Mouse (Mus musculus) fibroblast of lung, adult 2 months (primary cell): Measurements from ENCODE around the gene Adcy9.

Experiments
- DNase-seq: peaks from one replicate; pipeline ENCODE4 v3.0.0-alpha.2; 2011; ENCODE audit warnings: low read depth

Adcy9 gene

GRCm38 (mm10) chr16:4318001-4318526, 102.2 kb downstream of the Adcy9 start:
- no peak for DNase-seq

- peak; percentile 74 for DNase-seq
These were observed 104.2 kb downstream of the Adcy9 start for GRCm38 (mm10) chr16:4316094-4316474.

GRCm38 (mm10) chr16:4315352-4316093, 104.8 kb downstream of the Adcy9 start:
- DNase-seq = no peak

GRCm38 (mm10) chr16:4314891-4315290, 105.4 kb downstream of the Adcy9 start:
- DNase-seq = no peak

GRCm38 (mm10) chr16:4312018-4312417, 108.3 kb downstream of the Adcy9 start:
- DNase-seq = no peak

GRCm38 (mm10) chr16:4311608-4312007, 108.7 kb downstream of the Adcy9 start:
- no peak for DNase-seq

GRCm38 (mm10) chr16:4307795-4308194, 112.5 kb downstream of the Adcy9 start:
- no peak for DNase-seq

- no peak for DNase-seq
These were observed 115.9 kb downstream of the Adcy9 start for GRCm38 (mm10) chr16:4304176-4304922.

GRCm38 (mm10) chr16:4303554-4303953, 116.7 kb downstream of the Adcy9 start:
- no peak for DNase-seq

GRCm38 (mm10) chr16:4300280-4300679, 120.0 kb downstream of the Adcy9 start:
- DNase-seq = no peak

- DNase-seq = no peak
These were observed 127.0 kb downstream of the Adcy9 start for GRCm38 (mm10) chr16:4293259-4293658.

GRCm38 (mm10) chr16:4289507-4289906, 130.8 kb downstream of the Adcy9 start:
- no peak for DNase-seq

GRCm38 (mm10) chr16:4286593-4286992, 133.7 kb downstream of the Adcy9 start:
- DNase-seq = no peak

GRCm38 (mm10) chr16:4285257-4285656, 135.0 kb downstream of the Adcy9 start:
- no peak for DNase-seq

GRCm38 (mm10) chr16:4283267-4283851, 136.9 kb downstream of the Adcy9 start:
- DNase-seq = no peak

- no peak for DNase-seq
These were observed 138.8 kb downstream of the Adcy9 start for GRCm38 (mm10) chr16:4281470-4281869.

- DNase-seq = no peak
These were observed 139.3 kb downstream of the Adcy9 start for GRCm38 (mm10) chr16:4280949-4281348.

- DNase-seq = no peak
These were observed 140.7 kb downstream of the Adcy9 start for GRCm38 (mm10) chr16:4279601-4280000.

- no peak for DNase-seq
These were observed 143.7 kb downstream of the Adcy9 start for GRCm38 (mm10) chr16:4276621-4277020.

GRCm38 (mm10) chr16:4276151-4276550, 144.1 kb downstream of the Adcy9 start:
- DNase-seq = peak; percentile 73

- peak; percentile 93 for DNase-seq
These were observed 146.4 kb downstream of the Adcy9 start for GRCm38 (mm10) chr16:4273702-4274476.

GRCm38 (mm10) chr16:4272254-4272653, 148.0 kb downstream of the Adcy9 start:
- no peak for DNase-seq
